Mouse (Mus musculus) embryonic fibroblast, embryonic 13.5 days (primary cell): ENCODE measurements around the gene Znrf2.

Experiments
- CTCF ChIP-seq: IDR thresholded peaks from 2 replicates; pipeline ENCODE4 v1.5.1; 2011; ENCODE audit warnings: mild to moderate bottlenecking, control low read depth, low read length, moderate library complexity, borderline replicate concordance; ENCODE audit not compliant: insufficient read depth
- POLR2A ChIP-seq: IDR thresholded peaks from 2 replicates; pipeline ENCODE4 v1.6.1; 2011; ENCODE audit warnings: low read depth, mild to moderate bottlenecking, control low read depth, low read length, moderate library complexity

DNA sequence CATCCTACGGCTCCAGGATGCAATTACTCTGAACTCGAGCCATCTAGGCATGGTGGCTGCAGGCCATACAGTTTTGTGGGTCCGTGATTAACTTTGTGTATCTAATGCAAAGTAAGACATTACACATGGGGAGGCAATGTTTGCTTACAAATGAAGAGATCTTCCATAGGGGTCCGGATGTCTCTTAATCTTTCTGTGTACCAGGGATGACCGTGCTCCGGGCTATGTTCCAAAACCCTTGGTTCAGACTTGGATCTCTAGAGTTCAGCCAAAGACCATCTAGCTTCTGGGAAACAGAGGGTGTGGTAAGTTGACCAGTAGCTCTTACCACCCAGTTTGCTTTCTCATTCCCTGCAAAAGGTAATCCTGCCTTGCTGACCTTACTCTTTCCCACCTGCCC, 4.4 kb upstream of the Znrf2 start:
- TF ChIP-seq POLR2A (no peak), CTCF (no peak)
